Mouse (Mus musculus): ENCODE data around the gene Gnl3l. TPM values are rescaled to one million over a fixed set of nuclear protein-coding genes. Genes with fewer than 3 reads are reported as not detected.

Gene Gnl3l
- polyA plus RNA-seq, 1 experiment = 12.1 TPM

- WGBS = 67% methylated on average over 2 of the region's 2 CpGs
- TF ChIP-seq POLR2A (IDR thresholded peaks at IDR 0.05; ENCODE audit: borderline replicate concordance, control insufficient read depth, low read depth, low read length) (no peak), CTCF (IDR thresholded peaks at IDR 0.05; ENCODE audit: control insufficient read depth, insufficient read depth, low read length) (no peak)
- H3K27ac ChIP-seq (ENCODE audit: control insufficient read depth, insufficient read depth, low read depth, low read length, poor library complexity) = no peak overlapping the region
- no peaks in the 10 kb centered on the region for H3K4me1 ChIP-seq (ENCODE audit: control insufficient read depth, insufficient read depth, low read length)
- H3K4me3 ChIP-seq (replicated peaks; ENCODE audit: control insufficient read depth, low read depth, low read length) = no peak overlapping the region
Observed at GRCm38 (mm10) chrX:150955441-150955840, 61.7 kb downstream of the Gnl3l start.

GRCm38 (mm10) chrX:150954721-150955120, 62.4 kb downstream of the Gnl3l start:
- no peak for TF ChIP-seq POLR2A (IDR thresholded peaks at IDR 0.05; ENCODE audit: borderline replicate concordance, control insufficient read depth, low read depth, low read length)
- TF ChIP-seq CTCF (IDR thresholded peaks at IDR 0.05; ENCODE audit: control insufficient read depth, insufficient read depth, low read length) = no peak
- WGBS = 85% methylated on average over 1 of the region's 1 CpGs
- no peaks in the 10 kb centered on the region for H3K4me1 ChIP-seq (ENCODE audit: control insufficient read depth, insufficient read depth, low read length)

More at GRCm38 (mm10) chrX:150954721-150955120, 62.4 kb downstream of the Gnl3l start:
- Histone ChIP-seq H3K27ac (ENCODE audit: control insufficient read depth, insufficient read depth, low read depth, low read length, poor library complexity) (no peak overlapping the region), H3K4me3 (replicated peaks; ENCODE audit: control insufficient read depth, low read depth, low read length) (no peak overlapping the region)

Other genes starting within 250 kb of the Gnl3l start
- gene Maged2, start 203.0 kb downstream of the Gnl3l start, polyA plus RNA-seq (2011; ENCODE audit: insufficient read depth, insufficient read length, low replicate concordance, missing spikeins) = 6.8 and 8.3 TPM in 2 replicates
- 0.45 and 2.2 TPM in 2 replicates for gene Fgd1, start 28.8 kb upstream of the Gnl3l start, polyA plus RNA-seq (2011; ENCODE audit: insufficient read depth, insufficient read length, low replicate concordance, missing spikeins)
- gene Tsr2, start 79.2 kb upstream of the Gnl3l start, polyA plus RNA-seq (2011; ENCODE audit: insufficient read depth, insufficient read length, low replicate concordance, missing spikeins) = 11.8 and 19.4 TPM in 2 replicates
- 0.32 and 0.40 TPM in 2 replicates for gene Wnk3, start 180.8 kb upstream of the Gnl3l start, polyA plus RNA-seq (2011; ENCODE audit: insufficient read depth, insufficient read length, low replicate concordance, missing spikeins)

Measured in bone marrow, adult 2 months (tissue).